In the genomic region with DNA sequence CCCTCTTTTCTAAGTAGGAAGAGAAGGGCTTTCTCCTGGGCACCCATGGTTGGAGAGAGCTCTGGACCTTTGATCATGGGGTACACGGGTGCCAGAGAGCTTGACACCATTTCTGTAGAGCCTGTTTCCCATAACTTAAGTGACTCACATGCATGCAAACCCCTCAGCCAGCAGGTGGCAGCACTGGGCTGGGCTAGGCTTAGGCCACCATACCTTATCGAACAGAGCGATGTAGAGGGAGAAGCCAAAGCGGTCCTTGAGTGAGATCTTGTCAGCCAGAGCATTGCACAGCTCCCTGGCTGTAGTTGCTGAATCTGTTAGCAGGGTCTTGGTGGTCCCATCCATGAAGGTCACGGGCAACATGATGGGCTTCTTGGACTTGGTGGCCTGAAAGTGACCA, we compare ENCODE assay signal across 9 mouse cellular contexts. TPM values are rescaled to one million over a fixed set of nuclear protein-coding genes. Genes with fewer than 3 reads are reported as not detected.
DNase-seq lines count a peak whose midpoint lies in the region; ATAC-seq lines count a peak whose summit lies in the region.
"Had no signal": no experiment of that assay in that cellular context is flagged by ENCODE, and none has a peak within 500 bp of the region (broad histone marks: within the 10 kb centered on the region; RNA-seq: fewer than 3 reads in every experiment).

No protein-coding gene starts in this region.

- H3K9me3 ChIP-seq in embryonic facial prominence, embryonic 10.5 days: no peaks in the 10 kb centered on the region
- no peaks in the 10 kb centered on the region for H3K9me3 ChIP-seq in liver, embryonic 12.5 days (replicated peaks)
- no peaks in the 10 kb centered on the region for H3K9me3 ChIP-seq in neural tube, embryonic 11.5 days (ENCODE audit: control insufficient read depth, low read length)
- H3K9me3 ChIP-seq: embryonic facial prominence, embryonic 12.5 days had no signal

- no peak overlapping the region for H3K4me2 ChIP-seq in liver, embryonic 12.5 days
- no peak overlapping the region for H3K4me2 ChIP-seq in neural tube, embryonic 11.5 days (ENCODE audit: low read depth)
- H3K4me2 ChIP-seq: embryonic facial prominence, embryonic 12.5 days had no signal

- no peak overlapping the region for H3K4me3 ChIP-seq in embryonic facial prominence, embryonic 10.5 days
- no peak overlapping the region for H3K4me3 ChIP-seq in liver, embryonic 12.5 days
- H3K4me3 ChIP-seq in neural tube, embryonic 11.5 days (ENCODE audit: low read depth, low read length): no peak overlapping the region
- H3K4me3 ChIP-seq: embryonic facial prominence, embryonic 12.5 days had no signal

- H3K4me1 ChIP-seq in embryonic facial prominence, embryonic 10.5 days: no peaks in the 10 kb centered on the region
- peaks cover 18% of the 10 kb centered on the region for H3K4me1 ChIP-seq in liver, embryonic 12.5 days
- H3K4me1 ChIP-seq in neural tube, embryonic 11.5 days (ENCODE audit: control insufficient read depth, insufficient read depth, low read length): no peaks in the 10 kb centered on the region
- H3K4me1 ChIP-seq: embryonic facial prominence, embryonic 12.5 days had no signal

- 39% methylated on average over 5 of the region's 5 CpGs for WGBS in embryonic facial prominence, embryonic 10.5 days
- 28% methylated on average over 5 of the region's 5 CpGs for WGBS in liver, embryonic 12.5 days (ENCODE audit: insufficient replicate concordance)
- WGBS in neural tube, embryonic 11.5 days: 35% methylated on average over 5 of the region's 5 CpGs

- H3K36me3 ChIP-seq in embryonic facial prominence, embryonic 10.5 days (replicated peaks): peaks cover 29% of the 10 kb centered on the region
- peaks cover 61% of the 10 kb centered on the region for H3K36me3 ChIP-seq in liver, embryonic 12.5 days
- no peaks in the 10 kb centered on the region for H3K36me3 ChIP-seq in neural tube, embryonic 11.5 days (ENCODE audit: control insufficient read depth, insufficient read depth, low read length)

- no peaks in the 10 kb centered on the region for H3K27me3 ChIP-seq in embryonic facial prominence, embryonic 10.5 days (replicated peaks; ENCODE audit: low read depth, poor library complexity, severe bottlenecking)
- H3K27me3 ChIP-seq in liver, embryonic 12.5 days (replicated peaks): no peaks in the 10 kb centered on the region
- no peaks in the 10 kb centered on the region for H3K27me3 ChIP-seq in neural tube, embryonic 11.5 days (ENCODE audit: control insufficient read depth, insufficient read depth, low read length)
- H3K27me3 ChIP-seq: embryonic facial prominence, embryonic 12.5 days had no signal

- ATAC-seq in liver, embryonic 12.5 days: peak; percentile 37; the same call in 1 of the 2 replicates
- ATAC-seq in neural tube, embryonic 11.5 days (ENCODE audit: insufficient read depth, low FRiP score, low TSS enrichment): no peak

- DNase-seq in A20 (ENCODE audit: low read depth, low spot score): peak; percentile 75
- peak; percentile 93 for DNase-seq in adrenal gland, postnatal 14 days
- peak; percentile 87 for DNase-seq in embryonic facial prominence, embryonic 10.5 days (ENCODE audit: low spot score)
- DNase-seq in heart, adult 9 months (ENCODE audit: low spot score in 2 of 2): peak; percentile 39 to 70
- peak; percentile 94 for DNase-seq in kidney, postnatal 10 days
- peak; percentile 89 for DNase-seq in neural tube, embryonic 11.5 days (ENCODE audit: low spot score)
- peak; percentile 36 for DNase-seq in telencephalon, adult 2 months (ENCODE audit: low read depth, low spot score)

- no peak overlapping the region for H3K9ac ChIP-seq in liver, embryonic 12.5 days
- no peak overlapping the region for H3K9ac ChIP-seq in neural tube, embryonic 11.5 days (ENCODE audit: low read length)
- H3K9ac ChIP-seq: embryonic facial prominence, embryonic 12.5 days had no signal

- no peak overlapping the region for H3K27ac ChIP-seq in embryonic facial prominence, embryonic 10.5 days (replicated peaks)
- H3K27ac ChIP-seq in liver, embryonic 12.5 days: no peak overlapping the region
- H3K27ac ChIP-seq in neural tube, embryonic 11.5 days (ENCODE audit: low read depth, low read length): no peak overlapping the region
- H3K27ac ChIP-seq: embryonic facial prominence, embryonic 12.5 days had no signal

RNA-seq across cellular contexts. Expression of gene Myo7a, which starts 47.7 kb away (rescaled TPM):
- total RNA-seq in adrenal gland, postnatal 14 days (2021): 58.6 and 86.2 TPM in 2 replicates
- 20.4 and 21.8 TPM in 2 replicates for polyA plus RNA-seq in embryonic facial prominence, embryonic 10.5 days (2016; fragmentation: Nextera tagmentation; extraction: Ambion mirVana)
- 14.4 TPM in 2 replicates for polyA plus RNA-seq in liver, embryonic 12.5 days (2016; fragmentation: Nextera tagmentation; extraction: Ambion mirVana)
- polyA plus RNA-seq in neural tube, embryonic 11.5 days (2014; fragmentation: Nextera tagmentation; extraction: Ambion mirVana): 11.3 and 13.5 TPM in 2 replicates

Comparison
In these comparisons a context has a peak if more than half of its experiments do, and no peak if none do; other contexts are left out.
1. DNase-seq: peak in every context shown above with its lines; median percentile 94 in kidney, postnatal 10 days; 93 in adrenal gland, postnatal 14 days; 89 in neural tube, embryonic 11.5 days; 87 in embryonic facial prominence, embryonic 10.5 days; 75 in A20; 54 in heart, adult 9 months; 36 in telencephalon, adult 2 months.